Comparison of ENCODE assay signal across 8 mouse cellular contexts in genomic region chr7:49752730-49753506, GRCm38 (mm10). TPM values are rescaled to one million over a fixed set of nuclear protein-coding genes. Genes with fewer than 3 reads are reported as not detected.
DNase-seq lines count a peak whose midpoint lies in the region; TF ChIP-seq lines count a peak whose summit lies in the region.

No protein-coding gene starts in this region.

- in situ Hi-C loops in ES-E14 (cut with MboI; ENCODE audit: low sequenced_read_pairs in 2 of 2, unreplicated experiment in 2 of 2), result loop anchor here in 1 of 2 experiments (10.0 kb wide), 1 partner anchor 138 kb away; no protein-coding TSS in a partner anchor

- H3K9ac ChIP-seq in ES-E14 (ENCODE audit: insufficient read depth, low read depth, low read length, poor library complexity, severe bottlenecking), result no peak overlapping the region

- intact Hi-C loops in heart, postnatal 10 days (cut with DNase I), result loop anchor here (5.0 kb wide), 1 partner anchor 281 kb away; no protein-coding TSS in a partner anchor

- H3K27me3 ChIP-seq in limb, embryonic 10.5 days (ENCODE audit: low read depth, poor library complexity, severe bottlenecking), result peaks cover 52% of the 10 kb centered on the region

- peak in 1 of 2 experiments; percentile 46 for DNase-seq in layer of hippocampus, adult 2 months (ENCODE audit: low spot score in 2 of 2)
- no peak for DNase-seq in layer of hippocampus, adult 9-10 months (ENCODE audit: low spot score)
- DNase-seq in ES-E14 (ENCODE audit: low read depth, low spot score), result peak; percentile 70
- peak; percentile 79 for DNase-seq in embryo, embryonic 10 days (ENCODE audit: low spot score)
- DNase-seq in heart, postnatal 10 days, result peak; percentile 18 to 54
- DNase-seq in limb, embryonic 10.5 days (ENCODE audit: low spot score), result peak; percentile 62
- DNase-seq in naive thymus-derived CD4-positive, alpha-beta T cell, adult 2 months (ENCODE audit: low read depth), result peak; percentile 78
- no peak for DNase-seq in ovary, postnatal 14 days (ENCODE audit: low spot score)

- H3K9me3 ChIP-seq in ES-E14 (ENCODE audit: control insufficient read depth, insufficient read depth, low read depth, low read length), result no peaks in the 10 kb centered on the region
- no peaks in the 10 kb centered on the region for H3K9me3 ChIP-seq in limb, embryonic 10.5 days (replicated peaks)

- H3K27ac ChIP-seq in layer of hippocampus, adult 2 months, result no peak overlapping the region
- H3K27ac ChIP-seq in ES-E14 (ENCODE audit: insufficient read depth, low read depth, low read length, poor library complexity, severe bottlenecking), result no peak overlapping the region
- H3K27ac ChIP-seq in limb, embryonic 10.5 days, result no peak overlapping the region

- 28% methylated on average over 25 of the region's 25 CpGs for WGBS in limb, embryonic 10.5 days

- peak; percentile 82 for TF ChIP-seq CTCF in layer of hippocampus, adult 2 months (conservative IDR thresholded peaks at IDR 0.05)

- H3K4me1 ChIP-seq in ES-E14 (ENCODE audit: control insufficient read depth in 2 of 2, insufficient read depth in 2 of 2, low read length in 2 of 2, poor library complexity in 1 of 2), result no peaks in the 10 kb centered on the region; a peak in 2 of 4 replicates
- H3K4me1 ChIP-seq in limb, embryonic 10.5 days, result peaks cover 4% of the 10 kb centered on the region; the same call in 1 of the 2 replicates

- H3K4me3 ChIP-seq in layer of hippocampus, adult 2 months, result no peak overlapping the region
- H3K4me3 ChIP-seq in ES-E14 (ENCODE audit: insufficient read depth in 1 of 2, low read depth in 1 of 2, low read length in 2 of 2, poor library complexity in 1 of 2, severe bottlenecking in 1 of 2), result no peak overlapping the region
- H3K4me3 ChIP-seq in limb, embryonic 10.5 days, result 0 out of 2 replicates have a peak overlapping the region, but pooled peaks have one; percentile 0

- H3K36me3 ChIP-seq in ES-E14 (ENCODE audit: control insufficient read depth, insufficient read depth, low read length, poor library complexity, severe bottlenecking), result no peaks in the 10 kb centered on the region
- no peaks in the 10 kb centered on the region for H3K36me3 ChIP-seq in limb, embryonic 10.5 days

TF ChIP-seq in ES-E14, 5 proteins besides CTCF, POLR2A, EP300 and RAD21:
- TF ChIP-seq MAFK (IDR thresholded peaks at IDR 0.05; ENCODE audit: insufficient read depth, low read depth, low read length), result no peak
- TF ChIP-seq ZC3H11A (IDR thresholded peaks at IDR 0.05; ENCODE audit: borderline replicate concordance, low read depth, low read length), result no peak
- TF ChIP-seq HCFC1 (IDR thresholded peaks at IDR 0.05; ENCODE audit: borderline replicate concordance, insufficient read depth, low read length), result no peak
- TF ChIP-seq CHD2 (IDR thresholded peaks at IDR 0.05; ENCODE audit: low read depth, low read length), result no peak
- TF ChIP-seq ZNF384 (IDR thresholded peaks at IDR 0.05; ENCODE audit: low read depth, low read length), result no peak

RNA-seq across cellular contexts. Expression of gene Htatip2, which starts 6.0 kb away (rescaled TPM):
- total RNA-seq in layer of hippocampus, adult 2 months (2021), result 10 to 100 TPM; 10.9 to 12.5 TPM
- 1.2 and 2.8 TPM in 2 replicates for total RNA-seq in ES-E14 (2012; rRNA removed)
- total RNA-seq in heart, postnatal 10 days (2021), result 1 to 10 TPM; 6.4 to 7.6 TPM
- polyA plus RNA-seq in limb, embryonic 10.5 days (2016; fragmentation: Nextera tagmentation; extraction: Ambion mirVana), result 2.7 and 4.1 TPM in 2 replicates

RNA-seq across cellular contexts. Expression of gene Prmt3, which starts 25.2 kb away (rescaled TPM):
- 10 to 100 TPM; 33.5 to 35.0 TPM for total RNA-seq in layer of hippocampus, adult 2 months (2021)
- total RNA-seq in ES-E14 (2012; rRNA removed), result 61.0 and 64.8 TPM in 2 replicates
- total RNA-seq in heart, postnatal 10 days (2021), result 10 to 100 TPM; 14.4 to 15.4 TPM
- 61.2 and 67.7 TPM in 2 replicates for polyA plus RNA-seq in limb, embryonic 10.5 days (2016; fragmentation: Nextera tagmentation; extraction: Ambion mirVana)

Comparison
In these comparisons a context has a peak if more than half of its experiments do, and no peak if none do; other contexts are left out.
1. DNase-seq: peak in ES-E14 (single experiment), embryo, embryonic 10 days (single experiment), heart, postnatal 10 days (2 of 2), limb, embryonic 10.5 days (single experiment) and naive thymus-derived CD4-positive, alpha-beta T cell, adult 2 months (single experiment); none in layer of hippocampus, adult 9-10 months (single experiment) and ovary, postnatal 14 days (single experiment).